Mouse (Mus musculus): ENCODE results near the gene Gm42669. TPM values are rescaled to one million over a fixed set of nuclear protein-coding genes. Genes with fewer than 3 reads are reported as not detected.

Gene Gm42669
- polyA plus RNA-seq, 1 experiment from 2014 or later = 0.32 TPM

DNA sequence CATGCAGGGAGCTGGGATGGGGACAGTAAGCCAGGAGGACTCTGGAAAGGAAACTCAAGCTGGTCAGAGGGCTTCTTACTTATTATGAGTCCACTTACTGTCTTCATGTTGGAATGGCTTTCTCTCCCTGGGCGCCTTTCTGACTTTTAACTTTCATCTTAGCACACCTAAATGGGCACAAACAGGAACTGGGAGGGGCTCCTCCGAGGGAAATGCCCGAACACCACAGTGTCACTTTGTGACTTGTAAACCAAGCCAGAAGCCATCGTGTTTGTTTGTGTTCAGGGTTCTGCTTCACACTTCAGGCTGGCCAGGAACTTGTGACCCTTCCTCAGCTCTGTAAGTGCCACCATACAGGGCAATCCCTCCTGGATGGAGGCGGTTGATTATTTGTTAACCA, 46.9 kb downstream of the Gm42669 start:
- ATAC-seq (no peak), DNase-seq (ENCODE audit: low read depth, low spot score) (no peak)
- in situ Hi-C loops (cut with MboI; ENCODE audit: low pct_unique_long_range_greater_than_20kb) = no loop called here
- ChIA-PET POLR2A (no interaction called here), CTCF (no interaction called here)
- H3K27me3 ChIP-seq = no peaks in the 10 kb centered on the region
- no peak for TF ChIP-seq CTCF (IDR thresholded peaks at IDR 0.05)

GRCm38 (mm10) chr5:107556969-107557368, 49.5 kb downstream of the Gm42669 start:
- ChIA-PET POLR2A (interaction anchor here (0.8 kb wide), 1 partner anchor 14 kb away, joined by 3 read pairs; no protein-coding TSS in a partner anchor), CTCF (interaction anchor here (0.8 to 1.4 kb wide), 4 partner anchors 10 to 36 kb away, joined by 3 read pairs; no protein-coding TSS in a partner anchor)
- in situ Hi-C loops (cut with MboI; ENCODE audit: low pct_unique_long_range_greater_than_20kb) = no loop called here

DNA sequence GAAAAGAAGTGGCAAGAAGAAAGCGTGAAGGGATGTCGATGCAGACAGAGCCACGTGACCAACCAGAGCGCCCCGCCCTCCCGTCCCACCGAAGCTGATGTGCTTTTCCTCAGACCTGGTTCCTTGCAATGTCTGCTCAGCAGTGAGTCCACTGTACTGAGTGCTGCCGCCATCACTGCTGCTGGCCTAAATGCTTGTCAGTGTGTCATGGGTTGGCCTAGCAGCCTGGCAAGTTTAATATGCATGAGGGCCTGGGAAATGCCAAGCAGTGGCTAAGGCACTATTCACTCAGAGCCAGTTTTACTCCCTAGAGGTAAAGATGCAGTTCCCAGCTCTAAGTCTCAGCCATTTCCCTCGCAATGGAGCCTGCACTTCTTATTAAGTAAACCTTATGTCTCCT, 61.7 kb downstream of the Gm42669 start:
- CTCF ChIA-PET = interaction anchor here (2.1 kb wide), 1 partner anchor 9 kb away, joined by 7 read pairs; no protein-coding TSS in a partner anchor
- in situ Hi-C loops (cut with MboI; ENCODE audit: low pct_unique_long_range_greater_than_20kb) = no loop called here

More at GRCm38 (mm10) chr5:107556969-107557368, 49.5 kb downstream of the Gm42669 start:
- no peaks in the 10 kb centered on the region for H3K27me3 ChIP-seq
- ATAC-seq = no peak
- no peak for TF ChIP-seq CTCF (IDR thresholded peaks at IDR 0.05)
- DNase-seq (ENCODE audit: low read depth, low spot score) = no peak

DNA sequence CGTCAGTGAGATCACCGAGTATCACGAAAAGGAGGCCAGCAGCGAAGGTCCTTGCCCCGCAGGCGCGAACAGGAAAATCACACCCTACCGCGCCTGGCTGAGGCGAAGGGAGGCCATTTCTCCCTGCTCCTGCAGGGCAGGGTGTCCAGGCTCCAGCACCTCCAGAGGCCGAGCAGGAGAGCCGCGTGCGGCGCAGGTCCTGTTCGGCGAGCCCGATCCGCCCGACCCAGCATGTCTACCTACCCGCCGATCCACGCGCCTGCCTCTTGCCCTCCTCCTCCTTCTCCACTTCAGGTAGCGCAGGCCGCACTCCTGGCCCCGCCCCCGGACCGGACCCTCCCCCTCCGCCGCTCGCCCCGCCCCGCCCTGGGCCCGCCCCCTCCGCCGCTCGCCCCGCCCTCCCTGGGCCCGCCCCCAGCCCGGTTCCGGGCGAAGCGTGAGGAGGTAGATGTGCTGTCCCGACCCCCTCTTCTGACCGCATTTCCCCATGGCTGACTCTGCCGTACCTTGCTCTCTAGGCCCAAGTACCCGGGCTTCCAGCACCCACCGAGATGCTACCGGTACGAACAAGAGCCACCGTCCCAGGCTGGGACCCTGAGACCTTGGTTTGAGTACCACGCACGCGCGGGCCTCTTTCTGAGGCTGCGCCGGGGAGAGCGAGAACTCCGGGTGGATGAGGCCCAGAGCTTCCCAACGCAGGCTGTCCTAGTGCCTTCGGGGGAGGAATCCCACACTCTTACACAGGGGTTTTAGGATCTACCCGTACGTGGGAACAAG, 90.1 kb downstream of the Gm42669 start, which contains the start of the genes Rpap2 and Glmn:
TSS of gene Rpap2 (plus strand) at position 73 of the 777 bp plus-strand sequence.
TSS of gene Glmn (minus strand) at position 588 of the 777 bp plus-strand sequence.
- TF ChIP-seq CTCF (IDR thresholded peaks at IDR 0.05) = no peak
- H3K27me3 ChIP-seq = no peaks in the 10 kb centered on the region
- DNase-seq (ENCODE audit: low read depth, low spot score) (peak; percentile 60), ATAC-seq (peak; percentile 94)
- CTCF ChIA-PET = no interaction called here
- POLR2A ChIA-PET = no interaction called here
- in situ Hi-C loops (cut with MboI; ENCODE audit: low pct_unique_long_range_greater_than_20kb) = no loop called here

More for the DNA sequence above, 61.7 kb downstream of the Gm42669 start:
- no peak for DNase-seq (ENCODE audit: low read depth, low spot score)
- no peak for ATAC-seq
- no peak for TF ChIP-seq CTCF (IDR thresholded peaks at IDR 0.05)
- no peaks in the 10 kb centered on the region for H3K27me3 ChIP-seq
- POLR2A ChIA-PET = no interaction called here

DNA sequence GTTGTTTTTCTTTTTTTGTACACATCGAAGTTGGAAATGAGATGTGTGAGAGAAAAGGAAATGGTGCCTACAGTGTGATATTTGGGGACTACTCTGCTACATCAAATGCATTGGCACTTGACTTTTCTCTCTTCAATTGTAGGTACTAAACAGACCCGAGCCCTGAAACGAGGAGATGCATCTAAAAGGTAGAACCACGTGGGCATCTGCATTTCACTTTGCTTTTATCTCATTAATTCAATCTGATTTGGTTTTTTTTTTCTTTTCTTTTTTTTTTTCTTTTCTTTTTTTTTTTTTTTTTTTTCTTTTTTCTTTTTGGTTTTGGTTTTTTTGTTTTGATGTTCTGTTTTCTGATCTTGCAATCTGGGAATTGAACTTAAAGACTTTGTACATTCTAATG, 91.0 kb downstream of the Gm42669 start:
- in situ Hi-C loops (cut with MboI; ENCODE audit: low pct_unique_long_range_greater_than_20kb) = no loop called here
- no peaks in the 10 kb centered on the region for H3K27me3 ChIP-seq
- no peak for TF ChIP-seq CTCF (IDR thresholded peaks at IDR 0.05)
- ChIA-PET POLR2A (interaction anchor here (0.6 to 1.0 kb wide), 4 partner anchors 29 to 1010 kb away, joined by 3 to 8 read pairs (median 4); no protein-coding TSS in a partner anchor), CTCF (interaction anchor here (1.7 to 2.7 kb wide), 2 partner anchors 12 to 30 kb away, joined by 6 to 8 read pairs; no protein-coding TSS in a partner anchor)
- no peak for DNase-seq (ENCODE audit: low read depth, low spot score)
- ATAC-seq = no peak

DNA sequence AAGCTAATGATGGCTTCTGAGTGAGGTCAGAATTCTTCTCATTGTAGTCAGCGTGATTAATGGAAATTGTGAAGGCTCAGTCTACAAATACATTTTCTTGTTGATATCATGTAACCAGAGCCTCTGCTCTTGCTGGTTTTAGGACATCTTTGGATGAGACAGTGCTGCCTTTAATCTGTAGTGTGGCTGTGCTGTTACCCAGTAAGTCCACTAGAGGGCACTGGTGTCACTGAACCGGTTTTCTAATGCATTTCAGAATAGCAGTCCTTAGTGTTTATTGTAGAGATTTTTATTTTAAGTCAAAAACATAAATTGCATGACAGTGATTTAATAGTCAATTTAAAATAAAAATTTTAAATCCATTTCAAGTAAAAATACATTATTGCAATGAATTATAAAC, 103.8 kb downstream of the Gm42669 start:
- DNase-seq (ENCODE audit: low read depth, low spot score) (no peak), ATAC-seq (no peak)
- in situ Hi-C loops (cut with MboI; ENCODE audit: low pct_unique_long_range_greater_than_20kb) = no loop called here
- CTCF ChIA-PET = interaction anchor here (0.8 to 3.7 kb wide), 8 partner anchors 8 to 35 kb away, joined by 3 to 19 read pairs (median 7); no protein-coding TSS in a partner anchor
- POLR2A ChIA-PET = no interaction called here
- no peaks in the 10 kb centered on the region for H3K27me3 ChIP-seq
- peak; percentile 92 for TF ChIP-seq CTCF (IDR thresholded peaks at IDR 0.05)

DNA sequence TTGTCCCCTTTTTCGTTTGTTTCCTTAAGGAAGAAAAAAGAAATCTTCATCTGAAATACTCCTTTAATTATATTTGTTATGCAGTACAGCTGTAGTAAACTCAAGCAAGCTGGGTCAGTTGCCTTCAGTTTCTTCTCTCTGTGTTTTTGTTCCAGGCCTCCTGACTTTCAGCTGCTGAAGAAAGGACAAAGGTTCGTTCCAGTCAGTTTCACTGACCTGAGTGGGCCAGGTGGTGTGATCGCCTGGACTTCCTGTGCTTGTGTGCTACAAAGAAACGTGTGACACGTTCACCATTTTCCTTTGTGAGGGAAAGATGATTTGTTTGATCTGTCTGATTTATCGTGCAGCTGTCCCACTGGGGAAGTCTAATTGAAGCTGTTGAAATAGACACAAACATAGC, 110.6 kb downstream of the Gm42669 start:
- no peaks in the 10 kb centered on the region for H3K27me3 ChIP-seq
- TF ChIP-seq CTCF (IDR thresholded peaks at IDR 0.05) = no peak
- CTCF ChIA-PET = interaction anchor here (0.9 kb wide), 1 partner anchor 20 kb away, joined by 3 read pairs; no protein-coding TSS in a partner anchor
- POLR2A ChIA-PET = no interaction called here
- DNase-seq (ENCODE audit: low read depth, low spot score) = no peak
- in situ Hi-C loops (cut with MboI; ENCODE audit: low pct_unique_long_range_greater_than_20kb) = loop anchor here (5.0 kb wide), 2 partner anchors 184 to 269 kb away; no protein-coding TSS in a partner anchor
- no peak for ATAC-seq

GRCm38 (mm10) chr5:107621327-107621726, 113.9 kb downstream of the Gm42669 start:
- ATAC-seq (no peak), DNase-seq (ENCODE audit: low read depth, low spot score) (no peak)
- no peaks in the 10 kb centered on the region for H3K27me3 ChIP-seq
- in situ Hi-C loops (cut with MboI; ENCODE audit: low pct_unique_long_range_greater_than_20kb) = no loop called here
- CTCF ChIA-PET = interaction anchor here (1.1 to 1.5 kb wide), 4 partner anchors 9 to 12 kb away, joined by 3 to 6 read pairs (median 3); no protein-coding TSS in a partner anchor
- no peak for TF ChIP-seq CTCF (IDR thresholded peaks at IDR 0.05)
- POLR2A ChIA-PET = interaction anchor here (1.2 kb wide), 1 partner anchor 15 kb away, joined by 3 read pairs; no protein-coding TSS in a partner anchor

Other genes with a start within 250 kb of the Gm42669 start
- 35.6 TPM for gene Tgfbr3, start 218.0 kb upstream of the Gm42669 start, polyA plus RNA-seq (2021)
- 2.0 TPM for gene Brdt, start 176.5 kb upstream of the Gm42669 start, polyA plus RNA-seq (2021)
- gene Ephx4, start 104.9 kb upstream of the Gm42669 start, polyA plus RNA-seq (2021) = 0.06 TPM
- gene Lpcat2b, start 76.1 kb upstream of the Gm42669 start, polyA plus RNA-seq (2021) = not detected
- gene Btbd8, start 69.6 kb upstream of the Gm42669 start, polyA plus RNA-seq (2021) = 7.7 TPM
- gene 1700028K03Rik, start 27.1 kb downstream of the Gm42669 start, polyA plus RNA-seq (2021) = 0.04 TPM
- gene Rpap2, start 89.8 kb downstream of the Gm42669 start, polyA plus RNA-seq (2021) = 28.5 TPM
- gene Glmn, start 90.3 kb downstream of the Gm42669 start, polyA plus RNA-seq (2021) = 19.8 TPM
- 0.03 TPM for gene Gfi1, start 218.4 kb downstream of the Gm42669 start, polyA plus RNA-seq (2021)

Measured in Patski (cell line).